Mouse (Mus musculus): Measurements from ENCODE around the gene Tll1. TPM values are rescaled to one million over a fixed set of nuclear protein-coding genes. Genes with fewer than 3 reads are reported as not detected.

Tll1 gene
- polyA plus RNA-seq (2014; fragmentation: Illumina TruSeq; extraction: RNeasy Lipid Tissue Mini Kit (QIAGEN cat#74804); ENCODE audit: low read depth, low replicate concordance): 0.17 TPM

GRCm38 (mm10) chr8:64206024-64206385 is at the start of gene Tll1:
Gene Tll1, minus strand, starts transcription at chr8:64206271.

Data from testis, adult 10 weeks (tissue).